Mouse (Mus musculus) heart, adult 2 months (tissue): ENCODE data around the gene Lpin2.

Experiments used
- EP300 ChIP-seq: fragments of 200-500 bp; IDR thresholded peaks from 2 replicates; pipeline ENCODE4 v1.6.1; 2011; ENCODE audit warnings: low read depth, low read length, control low read depth; ENCODE audit not compliant: insufficient read depth
- POLR2A ChIP-seq: fragments of 200-500 bp; IDR thresholded peaks from 2 replicates; pipeline ENCODE4 v1.6.1; 2011; ENCODE audit warnings: mild to moderate bottlenecking, low read depth, low read length, control low read depth; ENCODE audit not compliant: insufficient read depth

DNA sequence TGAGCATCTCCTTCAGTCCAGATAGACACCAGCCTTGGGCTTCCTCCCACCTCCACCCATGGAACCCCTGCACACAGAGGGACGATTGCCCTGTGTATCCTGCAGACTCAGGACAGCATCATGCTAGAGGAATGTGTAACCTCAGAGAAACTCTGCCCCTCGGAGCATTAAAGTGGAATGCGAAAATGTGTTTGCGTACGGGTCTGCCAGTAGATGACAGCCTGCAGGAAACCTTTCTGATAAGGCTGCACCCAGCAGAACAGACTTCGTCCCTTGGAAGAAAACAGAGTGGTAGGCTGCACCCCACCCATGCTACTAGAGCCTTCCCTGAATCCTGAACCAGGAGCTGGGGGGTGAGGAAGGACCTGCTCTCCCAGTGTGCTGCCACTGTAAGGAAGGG, 102.5 kb downstream of the Lpin2 start:
- TF ChIP-seq EP300 (no peak), POLR2A (no peak)
